ENCODE assay signal across 8 mouse cellular contexts in genomic region chr2:27758414-27759301, GRCm38 (mm10).
DNase-seq lines count a peak whose midpoint lies in the region; ATAC-seq lines count a peak whose summit lies in the region.

No protein-coding gene starts in this region.

- no peaks in the 10 kb centered on the region for H3K9me3 ChIP-seq in forebrain, embryonic 14.5 days (replicated peaks; ENCODE audit: control insufficient read depth, low read length)
- H3K9me3 ChIP-seq in heart, embryonic 15.5 days (replicated peaks): no peaks in the 10 kb centered on the region
- H3K9me3 ChIP-seq in neural tube, embryonic 14.5 days (ENCODE audit: control insufficient read depth, low read length): no peaks in the 10 kb centered on the region

- H3K27ac ChIP-seq in brown adipose tissue, adult 24 weeks (replicated peaks; ENCODE audit: low read depth, low read length): peak overlapping the region; percentile 54
- H3K27ac ChIP-seq in forebrain, embryonic 14.5 days (ENCODE audit: low read depth, low read length): peak overlapping the region; percentile 77
- H3K27ac ChIP-seq in heart, embryonic 15.5 days: peak overlapping the region; percentile 88
- H3K27ac ChIP-seq in neural tube, embryonic 14.5 days (ENCODE audit: low read depth, low read length): peak overlapping the region; percentile 57

- WGBS in forebrain, embryonic 14.5 days: 50% methylated on average over 20 of the region's 20 CpGs
- WGBS in heart, embryonic 15.5 days: 30% methylated on average over 20 of the region's 20 CpGs
- WGBS in neural tube, embryonic 14.5 days: 54% methylated on average over 20 of the region's 20 CpGs

- no peaks in the 10 kb centered on the region for H3K27me3 ChIP-seq in forebrain, embryonic 14.5 days (replicated peaks; ENCODE audit: control insufficient read depth, insufficient read depth, low read length)
- H3K27me3 ChIP-seq in heart, embryonic 15.5 days: no peaks in the 10 kb centered on the region
- no peaks in the 10 kb centered on the region for H3K27me3 ChIP-seq in neural tube, embryonic 14.5 days (ENCODE audit: control insufficient read depth, insufficient read depth, low read length)

- H3K36me3 ChIP-seq in forebrain, embryonic 14.5 days (ENCODE audit: control insufficient read depth, insufficient read depth, low read length): peaks cover 8% of the 10 kb centered on the region; the same call in 1 of the 2 replicates
- H3K36me3 ChIP-seq in heart, embryonic 15.5 days: peaks cover 23% of the 10 kb centered on the region
- peaks cover 3% of the 10 kb centered on the region; the same call in 1 of the 2 replicates for H3K36me3 ChIP-seq in neural tube, embryonic 14.5 days (ENCODE audit: control insufficient read depth, insufficient read depth, low read length)

- H3K9ac ChIP-seq in forebrain, embryonic 14.5 days (ENCODE audit: low read length): no peak overlapping the region
- H3K9ac ChIP-seq in heart, embryonic 15.5 days: no peak overlapping the region
- H3K9ac ChIP-seq in neural tube, embryonic 14.5 days (replicated peaks; ENCODE audit: low read depth, low read length): no peak overlapping the region

- peak; percentile 88 for ATAC-seq in forebrain, embryonic 14.5 days
- peak; percentile 59 for ATAC-seq in heart, embryonic 15.5 days (replicated peaks; ENCODE audit: insufficient number of reproducible peaks, insufficient read depth, low FRiP score, low read depth)
- peak; percentile 76 for ATAC-seq in neural tube, embryonic 14.5 days (ENCODE audit: low read depth)

- DNase-seq in 3134 (ENCODE audit: extremely low read depth, insufficient read length, low spot score) (peak; percentile 84), liver (peak; percentile 71)
- DNase-seq in forebrain, embryonic 14.5 days (ENCODE audit: low spot score): peak; percentile 96
- peak; percentile 98 for DNase-seq in kidney, postnatal 14 days
- DNase-seq in urinary bladder, postnatal 14 days (ENCODE audit: low spot score): peak; percentile 96

- 0 out of 2 replicates have a peak overlapping the region, but pooled peaks have one; percentile 16 for H3K4me2 ChIP-seq in forebrain, embryonic 14.5 days (ENCODE audit: low read length)
- H3K4me2 ChIP-seq in heart, embryonic 15.5 days: peak overlapping the region; percentile 33
- H3K4me2 ChIP-seq in neural tube, embryonic 14.5 days (ENCODE audit: low read depth, low read length): no peak overlapping the region

- H3K4me3 ChIP-seq in brown adipose tissue, adult 24 weeks (ENCODE audit: insufficient read depth, low read depth, low read length): no peak overlapping the region
- H3K4me3 ChIP-seq in forebrain, embryonic 14.5 days (ENCODE audit: low read depth, low read length): no peak overlapping the region
- H3K4me3 ChIP-seq in heart, embryonic 15.5 days: no peak overlapping the region; the same call in 1 of the 2 replicates
- H3K4me3 ChIP-seq in neural tube, embryonic 14.5 days (ENCODE audit: low read depth, low read length): no peak overlapping the region

- H3K4me1 ChIP-seq in brown adipose tissue, adult 24 weeks (ENCODE audit: control insufficient read depth, insufficient read depth, insufficient read length, low read length): peaks cover 15% of the 10 kb centered on the region
- H3K4me1 ChIP-seq in forebrain, embryonic 14.5 days (ENCODE audit: control insufficient read depth, insufficient read depth, low read length): peaks cover 19% of the 10 kb centered on the region
- H3K4me1 ChIP-seq in heart, embryonic 15.5 days (replicated peaks): peaks cover 55% of the 10 kb centered on the region
- H3K4me1 ChIP-seq in neural tube, embryonic 14.5 days (ENCODE audit: control insufficient read depth, insufficient read depth, low read length): peaks cover 26% of the 10 kb centered on the region
